Mouse (Mus musculus) kidney, postnatal 10 days (tissue): ENCODE results near the gene Eps8l1.
A peak's percentile ranks its signal among the peaks of the same experiment; 100 is the strongest.

Source experiments
- DNase-seq: peaks from one replicate; pipeline ENCODE4 v3.0.0; 2021; ENCODE audit warnings: mixed read lengths

Eps8l1 gene

GRCm38 (mm10) chr7:4478796-4479291 lies 18.4 kb downstream of the Eps8l1 start:
- no peak for DNase-seq

- peak; percentile 64 for DNase-seq
Observed at GRCm38 (mm10) chr7:4479674-4480073, 19.2 kb downstream of the Eps8l1 start.

GRCm38 (mm10) chr7:4482281-4482680 lies 21.8 kb downstream of the Eps8l1 start:
- no peak for DNase-seq

GRCm38 (mm10) chr7:4491308-4491707 lies 30.8 kb downstream of the Eps8l1 start:
- peak; percentile 47 for DNase-seq

- DNase-seq = no peak
Observed at GRCm38 (mm10) chr7:4492284-4493224, 32.1 kb downstream of the Eps8l1 start.

GRCm38 (mm10) chr7:4493991-4494390 lies 33.5 kb downstream of the Eps8l1 start:
- no peak for DNase-seq

- no peak for DNase-seq
Observed at GRCm38 (mm10) chr7:4496468-4496867, 36.0 kb downstream of the Eps8l1 start.

- no peak for DNase-seq
Observed at GRCm38 (mm10) chr7:4497271-4497903, 36.9 kb downstream of the Eps8l1 start.

GRCm38 (mm10) chr7:4498251-4498650 lies 37.8 kb downstream of the Eps8l1 start:
- DNase-seq = peak; percentile 76

GRCm38 (mm10) chr7:4499034-4499433 lies 38.6 kb downstream of the Eps8l1 start:
- no peak for DNase-seq

GRCm38 (mm10) chr7:4500892-4501471 lies 40.5 kb downstream of the Eps8l1 start:
- DNase-seq = peak; percentile 66

GRCm38 (mm10) chr7:4501558-4502397 lies 41.3 kb downstream of the Eps8l1 start, which contains the start of gene Ppp1r12c:
Gene Ppp1r12c (minus strand): TSS chr7:4501680.
- peak; percentile 98 for DNase-seq

- no peak for DNase-seq
Observed at GRCm38 (mm10) chr7:4502421-4503090, 42.1 kb downstream of the Eps8l1 start.

GRCm38 (mm10) chr7:4503100-4503499 lies 42.6 kb downstream of the Eps8l1 start:
- DNase-seq = no peak

GRCm38 (mm10) chr7:4503858-4504257 lies 43.4 kb downstream of the Eps8l1 start:
- no peak for DNase-seq

- no peak for DNase-seq
Observed at GRCm38 (mm10) chr7:4504646-4505435, 44.4 kb downstream of the Eps8l1 start.

- no peak for DNase-seq
Observed at GRCm38 (mm10) chr7:4507220-4507619, 46.7 kb downstream of the Eps8l1 start.

GRCm38 (mm10) chr7:4508062-4508738 lies 47.7 kb downstream of the Eps8l1 start:
- DNase-seq = no peak

GRCm38 (mm10) chr7:4508739-4509116 lies 48.3 kb downstream of the Eps8l1 start:
- DNase-seq = no peak

- DNase-seq = peak; percentile 86
Observed at GRCm38 (mm10) chr7:4509863-4510608, 49.6 kb downstream of the Eps8l1 start.
